Mouse (Mus musculus) megakaryocyte, embryonic 14.5 days (primary cell): ENCODE results near the gene Hs3st5.

Source experiments
- FLI1 ChIP-seq: IDR thresholded peaks from 2 replicates; pipeline ENCODE4 v1.6.1; 2012; ENCODE audit warnings: low read length, inconsistent platforms, mixed read lengths
- GATA1 ChIP-seq: IDR thresholded peaks from 3 replicates; pipeline ENCODE4 v1.6.1; 2012; ENCODE audit warnings: mixed read lengths, low read length, inconsistent platforms, borderline replicate concordance

- no peak for TF ChIP-seq GATA1
- no peak for TF ChIP-seq FLI1
Measured at GRCm38 (mm10) chr10:36623037-36623436, 116.4 kb downstream of the Hs3st5 start.
